Mouse (Mus musculus): ENCODE results near the gene Fto. TPM values are rescaled to one million over a fixed set of nuclear protein-coding genes. Genes with fewer than 3 reads are reported as not detected.

Gene Fto
- total RNA-seq, 2 experiments from 2014 or later = 69.3 to 76.3 TPM

- no peak for DNase-seq
These were observed 347.6 kb downstream of the Fto start for GRCm38 (mm10) chr8:91660879-91661278.

- DNase-seq = no peak
These were observed 356.2 kb downstream of the Fto start for GRCm38 (mm10) chr8:91669461-91670071.

GRCm38 (mm10) chr8:91676928-91677327 lies 363.6 kb downstream of the Fto start:
- no peak for DNase-seq

- no peak for DNase-seq
These were observed 366.1 kb downstream of the Fto start for GRCm38 (mm10) chr8:91679451-91679850.

- DNase-seq = no peak
These were observed 366.8 kb downstream of the Fto start for GRCm38 (mm10) chr8:91680125-91680524.

- no peak for DNase-seq
These were observed 371.4 kb downstream of the Fto start for GRCm38 (mm10) chr8:91684596-91685317.

GRCm38 (mm10) chr8:91685408-91685807 lies 372.1 kb downstream of the Fto start:
- no peak for DNase-seq

- no peak for DNase-seq
These were observed 378.9 kb downstream of the Fto start for GRCm38 (mm10) chr8:91692056-91692721.

- no peak for DNase-seq
These were observed 393.2 kb downstream of the Fto start for GRCm38 (mm10) chr8:91706533-91706932.

- DNase-seq = no peak
These were observed 395.3 kb downstream of the Fto start for GRCm38 (mm10) chr8:91708661-91709060.

GRCm38 (mm10) chr8:91709768-91710167 lies 396.4 kb downstream of the Fto start:
- DNase-seq = no peak

- DNase-seq = no peak
These were observed 397.9 kb downstream of the Fto start for GRCm38 (mm10) chr8:91711202-91711601.

- no peak for DNase-seq
These were observed 398.8 kb downstream of the Fto start for GRCm38 (mm10) chr8:91711981-91712598.

GRCm38 (mm10) chr8:91712731-91713569 lies 399.6 kb downstream of the Fto start:
- no peak for DNase-seq

- no peak for DNase-seq
These were observed 400.5 kb downstream of the Fto start for GRCm38 (mm10) chr8:91713677-91714312.

- DNase-seq = no peak
These were observed 401.4 kb downstream of the Fto start for GRCm38 (mm10) chr8:91714733-91715132.

- no peak for DNase-seq
These were observed 402.2 kb downstream of the Fto start for GRCm38 (mm10) chr8:91715387-91716085.
